Mouse (Mus musculus) olfactory bulb, adult 2 months (tissue): ENCODE data around the gene Chrna10.

ENCODE experiments used
- CTCF ChIP-seq: fragments of 200-500 bp; IDR thresholded peaks from 2 replicates; pipeline ENCODE4 v1.5.1; 2012; ENCODE audit warnings: low read depth, mild to moderate bottlenecking, low read length, moderate library complexity; ENCODE audit not compliant: insufficient read depth
- POLR2A ChIP-seq: fragments of 200-500 bp; IDR thresholded peaks from 2 replicates; pipeline ENCODE4 v1.6.1; 2012; ENCODE audit warnings: mild to moderate bottlenecking, low read depth, low read length, moderate library complexity; ENCODE audit not compliant: insufficient read depth

GRCm38 (mm10) chr7:102087336-102087735 lies 29.3 kb downstream of the Chrna10 start:
- TF ChIP-seq POLR2A = no peak
- no peak for TF ChIP-seq CTCF
